Mouse (Mus musculus) olfactory bulb, adult 2 months (tissue): ENCODE results near the gene Mob2. TPM values are rescaled to one million over a fixed set of nuclear protein-coding genes. Genes with fewer than 3 reads are reported as not detected.

ENCODE experiments used
- H3K27ac ChIP-seq: fragments of 200-500 bp; 2 replicates; pipeline ENCODE4 v1.5.1; 2012; ENCODE audit warnings: low read depth, low read length; ENCODE audit not compliant: insufficient read depth
- H3K4me1 ChIP-seq: fragments of 200-500 bp; 2 replicates; pipeline ENCODE4 v1.6.1; 2012; ENCODE audit warnings: low read length; ENCODE audit not compliant: control insufficient read depth, insufficient read depth
- H3K4me3 ChIP-seq: fragments of 200-500 bp; 2 replicates; pipeline ENCODE4 v1.5.1; 2012; ENCODE audit warnings: mild to moderate bottlenecking, low read depth, low read length, moderate library complexity; ENCODE audit not compliant: insufficient read depth
- CTCF ChIP-seq: fragments of 200-500 bp; IDR thresholded peaks from 2 replicates; pipeline ENCODE4 v1.5.1; 2012; ENCODE audit warnings: low read depth, mild to moderate bottlenecking, low read length, moderate library complexity; ENCODE audit not compliant: insufficient read depth
- POLR2A ChIP-seq: fragments of 200-500 bp; IDR thresholded peaks from 2 replicates; pipeline ENCODE4 v1.6.1; 2012; ENCODE audit warnings: mild to moderate bottlenecking, low read depth, low read length, moderate library complexity; ENCODE audit not compliant: insufficient read depth
- WGBS: fragments of 180-500 bp; shearing (Covaris S2); methylation state at CpG from one replicate; pipeline ENCODE4 v1.1.7; 2018; 5-methylcytosine and 5-hydroxymethylcytosine counted together
- polyA plus RNA-seq: library from polyadenylated mRNA; stranded (reverse); fragments of >200 nt; gene quantifications from 2 replicates; pipeline ENCODE4 v1.2.4, GENCODE M21; 2012; ENCODE audit warnings: low replicate concordance; ENCODE audit not compliant: missing spikeins, insufficient read depth, insufficient read length

Gene Mob2
- polyA plus RNA-seq, 1 experiment, result not detected

DNA sequence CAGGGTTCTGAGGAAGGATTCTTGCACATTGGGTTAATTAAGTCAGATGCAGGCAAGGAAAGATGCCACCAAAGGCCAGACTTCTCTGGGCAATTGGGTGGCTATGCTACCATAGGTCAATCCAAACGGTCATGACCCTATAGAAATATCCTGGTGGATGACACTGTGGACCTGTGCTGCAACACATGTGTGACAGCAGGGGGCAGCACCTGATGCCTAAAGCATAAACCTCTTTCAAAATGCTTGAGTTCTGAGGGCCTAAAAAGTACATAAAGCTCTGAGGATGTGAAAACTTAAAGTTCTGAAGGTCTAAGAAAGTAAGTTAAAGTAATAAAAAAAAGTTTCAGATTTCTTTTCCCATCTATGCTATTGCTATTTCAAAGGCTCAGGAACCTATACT is 44.3 kb downstream of the Mob2 start:
- no peak for TF ChIP-seq POLR2A
- TF ChIP-seq CTCF, result no peak
- Histone ChIP-seq H3K27ac (no peak overlapping the region), H3K4me1 (peaks cover 2% of the 10 kb centered on the region; the same call in 1 of the 2 replicates), H3K4me3 (no peak overlapping the region)
- WGBS, result 81% methylated on average over 1 of the region's 1 CpGs

DNA sequence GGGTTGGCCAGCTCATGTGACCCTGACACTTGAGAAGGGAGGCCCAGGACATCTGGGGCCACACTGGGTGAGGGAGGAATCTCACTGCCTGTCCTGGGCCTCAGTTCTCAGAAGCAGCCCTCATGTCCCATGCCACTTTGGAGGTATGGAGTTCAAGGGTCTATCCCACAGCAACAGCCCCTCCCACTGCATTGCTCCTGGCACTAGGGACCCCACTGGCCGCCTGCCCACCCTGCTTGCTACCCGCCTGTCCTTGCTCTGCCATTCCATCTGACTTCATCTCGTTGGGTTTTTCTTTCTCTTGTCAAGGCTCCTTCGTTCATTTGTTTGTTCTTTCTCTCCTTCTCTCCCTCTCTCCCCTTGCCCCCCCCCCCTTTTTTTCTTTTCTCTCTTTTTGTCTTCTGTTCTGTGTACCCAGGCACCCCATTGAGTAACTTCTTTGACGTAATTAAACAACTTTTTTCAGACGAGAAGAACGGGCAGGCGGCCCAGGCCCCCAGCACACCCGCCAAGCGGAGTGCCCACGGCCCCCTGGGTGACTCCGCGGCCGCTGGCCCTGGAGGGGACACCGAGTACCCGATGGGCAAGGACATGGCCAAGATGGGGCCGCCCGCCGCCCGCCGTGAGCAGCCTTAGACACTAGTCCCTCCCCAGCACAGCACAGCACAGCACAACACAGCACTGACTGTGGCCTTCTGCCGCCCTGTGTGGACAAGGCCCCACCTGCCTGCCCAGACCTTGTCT is 59.1 kb downstream of the Mob2 start:
- Histone ChIP-seq H3K4me1 (no peaks in the 10 kb centered on the region), H3K27ac (no peak overlapping the region), H3K4me3 (no peak overlapping the region)
- WGBS, result 73% methylated on average over 22 of the region's 22 CpGs
- TF ChIP-seq CTCF, result no peak
- no peak for TF ChIP-seq POLR2A

DNA sequence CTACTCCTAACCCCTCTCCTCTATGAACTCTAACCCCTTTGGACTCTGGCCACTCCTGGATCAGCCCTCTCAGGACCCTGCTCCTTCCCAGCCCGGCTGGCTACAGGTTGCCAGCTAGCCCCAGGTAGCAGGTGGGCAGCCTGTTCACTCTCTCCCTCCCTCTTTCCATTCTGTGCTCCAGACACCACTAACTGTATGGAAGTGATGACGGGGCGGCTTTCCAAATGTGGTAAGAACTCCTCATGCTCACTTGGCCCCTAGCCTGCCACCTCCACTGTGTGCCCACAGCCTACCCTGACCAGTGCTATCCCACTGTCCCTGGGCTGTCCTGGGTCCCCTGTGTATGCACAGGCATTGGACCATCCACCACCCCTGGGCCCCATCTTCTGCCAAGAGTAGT is 60.2 kb downstream of the Mob2 start:
- Histone ChIP-seq H3K27ac (no peak overlapping the region), H3K4me1 (no peaks in the 10 kb centered on the region), H3K4me3 (no peak overlapping the region)
- WGBS, result 95% methylated on average over 3 of the region's 3 CpGs
- TF ChIP-seq POLR2A, result no peak
- TF ChIP-seq CTCF, result no peak

GRCm38 (mm10) chr7:141994121-141994520 is 66.7 kb downstream of the Mob2 start:
- H3K27ac ChIP-seq, result no peak overlapping the region
- H3K4me3 ChIP-seq, result no peak overlapping the region
- no peak for TF ChIP-seq POLR2A
- TF ChIP-seq CTCF, result no peak
- H3K4me1 ChIP-seq, result no peaks in the 10 kb centered on the region
- WGBS, result 96% methylated on average over 4 of the region's 4 CpGs

DNA sequence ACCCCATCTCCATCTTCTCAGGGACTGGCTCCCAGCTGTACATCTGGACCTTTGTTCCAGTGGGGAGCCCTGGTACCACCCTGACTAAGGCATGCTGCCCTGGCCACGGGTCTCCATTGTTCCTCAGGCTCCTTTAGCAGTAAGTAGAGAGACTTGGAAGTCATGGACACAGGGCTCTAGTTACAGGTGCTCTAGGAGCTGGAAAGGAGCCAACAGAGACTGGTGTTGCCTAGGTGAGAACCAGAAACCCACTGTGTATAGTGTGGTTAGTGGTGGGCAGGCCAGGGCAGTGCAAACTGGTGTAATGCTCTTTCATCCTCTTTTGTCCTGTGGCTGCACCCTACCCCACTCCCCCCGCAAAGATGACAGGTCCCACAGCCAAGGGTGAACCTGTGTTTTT is 69.7 kb downstream of the Mob2 start:
- WGBS, result 94% methylated on average over 2 of the region's 2 CpGs
- no peaks in the 10 kb centered on the region for H3K4me1 ChIP-seq
- TF ChIP-seq POLR2A (no peak), CTCF (no peak)
- H3K4me3 ChIP-seq, result no peak overlapping the region
- H3K27ac ChIP-seq, result no peak overlapping the region

GRCm38 (mm10) chr7:141988314-141988806 is 72.5 kb downstream of the Mob2 start:
- Histone ChIP-seq H3K27ac (no peak overlapping the region), H3K4me1 (no peaks in the 10 kb centered on the region), H3K4me3 (no peak overlapping the region)
- TF ChIP-seq POLR2A (no peak), CTCF (no peak)
- WGBS, result 95% methylated on average over 7 of the region's 7 CpGs

GRCm38 (mm10) chr7:141981237-141981636 is 79.6 kb downstream of the Mob2 start:
- no peak overlapping the region for H3K27ac ChIP-seq
- H3K4me1 ChIP-seq, result no peaks in the 10 kb centered on the region
- no peak overlapping the region for H3K4me3 ChIP-seq
- 93% methylated on average over 7 of the region's 7 CpGs for WGBS
- TF ChIP-seq POLR2A, result no peak
- TF ChIP-seq CTCF, result no peak

DNA sequence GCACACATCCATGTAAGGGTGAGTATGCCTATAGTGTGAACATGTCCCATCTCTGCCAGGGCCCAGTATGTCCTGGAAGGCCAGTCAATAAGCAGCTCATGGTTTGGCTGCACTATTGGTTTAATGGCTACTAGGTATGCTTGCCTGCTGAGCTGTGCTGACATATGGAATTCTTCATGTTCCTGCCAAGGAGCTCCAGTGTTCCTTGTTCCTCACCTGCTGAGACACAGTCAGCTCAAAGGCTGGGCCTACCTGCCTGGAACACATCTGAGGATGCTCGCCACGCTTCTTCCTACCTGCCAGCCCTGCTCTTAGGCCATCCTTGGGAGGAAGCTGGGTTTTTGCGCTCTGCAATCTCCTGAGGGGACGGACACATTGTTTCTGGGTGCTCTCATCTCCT is 81.6 kb downstream of the Mob2 start:
- WGBS, result 99% methylated on average over 4 of the region's 4 CpGs
- Histone ChIP-seq H3K27ac (no peak overlapping the region), H3K4me1 (no peaks in the 10 kb centered on the region), H3K4me3 (no peak overlapping the region)
- TF ChIP-seq CTCF (no peak), POLR2A (no peak)

DNA sequence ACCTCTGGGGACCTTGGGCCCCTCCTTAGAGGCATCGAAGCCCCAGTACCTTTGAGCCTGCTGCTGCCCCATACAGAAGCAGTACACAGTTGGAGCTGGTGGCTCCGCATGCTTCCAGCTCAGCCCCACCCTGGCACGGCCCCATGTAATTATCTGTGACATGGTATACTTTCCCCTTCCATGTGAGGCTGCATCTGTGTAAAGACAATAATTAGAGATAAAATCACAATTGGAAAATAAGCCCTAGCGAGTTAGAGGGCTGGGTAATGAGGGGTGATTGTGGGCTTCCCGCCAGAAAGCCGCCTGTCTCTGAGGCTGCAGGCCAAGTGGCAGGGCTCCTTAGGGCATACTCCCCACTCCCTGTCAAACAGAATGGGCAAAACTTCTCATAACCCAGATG is 82.9 kb downstream of the Mob2 start:
- Histone ChIP-seq H3K4me3 (no peak overlapping the region), H3K4me1 (no peaks in the 10 kb centered on the region), H3K27ac (no peak overlapping the region)
- 18% methylated on average over 6 of the region's 6 CpGs for WGBS
- no peak for TF ChIP-seq POLR2A
- no peak for TF ChIP-seq CTCF
